Mouse (Mus musculus) adrenal gland, adult 2 months (tissue): ENCODE data around the gene Trpm2. TPM values are rescaled to one million over a fixed set of nuclear protein-coding genes. Genes with fewer than 3 reads are reported as not detected.

Experiments used
- polyA plus RNA-seq: library from polyadenylated mRNA; depleted of rRNA; stranded (reverse); fragments of >200 nt; gene quantifications from 2 replicates; pipeline ENCODE4 v1.2.3, GENCODE M21; 2012; rRNA removed
- total RNA-seq, 2 experiments: library from RNA; stranded (reverse); gene quantifications; 2 replicates each; pipeline ENCODE4 v1.2.3; 2021

Trpm2 gene
- total and polyA plus RNA-seq, 3 experiments = 2.6 to 3.2 (median 3.0) TPM

Other genes with a start within 250 kb of the Trpm2 start
- not detected for gene Krtap12-1, start 250.0 kb downstream of the Trpm2 start, total RNA-seq
- not detected in 2 replicates for gene Krtap12-1, start 250.0 kb downstream of the Trpm2 start, polyA plus RNA-seq
- gene Gm10100, start 244.1 kb downstream of the Trpm2 start, total RNA-seq = not detected
- gene Gm10100, start 244.1 kb downstream of the Trpm2 start, polyA plus RNA-seq = not detected in 2 replicates
- not detected for gene Gm18596, start 227.9 kb downstream of the Trpm2 start, total RNA-seq
- not detected in 2 replicates for gene Gm18596, start 227.9 kb downstream of the Trpm2 start, polyA plus RNA-seq
- gene Gm9736, start 219.2 kb downstream of the Trpm2 start, total RNA-seq = not detected
- gene Gm9736, start 219.2 kb downstream of the Trpm2 start, polyA plus RNA-seq = not detected in 2 replicates
- not detected for gene Gm3233, start 210.9 kb downstream of the Trpm2 start, total RNA-seq
- not detected in 2 replicates for gene Gm3233, start 210.9 kb downstream of the Trpm2 start, polyA plus RNA-seq
- not detected for gene Gm3238, start 199.2 kb downstream of the Trpm2 start, total RNA-seq
- not detected in 2 replicates for gene Gm3238, start 199.2 kb downstream of the Trpm2 start, polyA plus RNA-seq
- not detected for gene Gm7138, start 193.6 kb downstream of the Trpm2 start, total RNA-seq
- not detected in 2 replicates for gene Gm7138, start 193.6 kb downstream of the Trpm2 start, polyA plus RNA-seq
- gene Gm3250, start 188.0 kb downstream of the Trpm2 start, total RNA-seq = not detected
- gene Gm3250, start 188.0 kb downstream of the Trpm2 start, polyA plus RNA-seq = not detected in 2 replicates
- not detected for gene Gm7137, start 182.4 kb downstream of the Trpm2 start, total RNA-seq
- gene Gm7137, start 182.4 kb downstream of the Trpm2 start, polyA plus RNA-seq = not detected in 2 replicates
- gene Gm9639, start 175.5 kb downstream of the Trpm2 start, total RNA-seq = not detected
- gene Gm9639, start 175.5 kb downstream of the Trpm2 start, polyA plus RNA-seq = not detected in 2 replicates
- not detected for gene Gm19668, start 171.4 kb downstream of the Trpm2 start, total RNA-seq
- not detected in 2 replicates for gene Gm19668, start 171.4 kb downstream of the Trpm2 start, polyA plus RNA-seq
- gene Gm9507, start 158.7 kb downstream of the Trpm2 start, total RNA-seq = not detected
- 0.31 TPM in 1 of 2 replicates, not detected in the other for gene Gm9507, start 158.7 kb downstream of the Trpm2 start, polyA plus RNA-seq
- gene Gm2696, start 155.9 kb downstream of the Trpm2 start, total RNA-seq = not detected
- not detected in 2 replicates for gene Gm2696, start 155.9 kb downstream of the Trpm2 start, polyA plus RNA-seq
- not detected for gene Krtap10-4, start 143.5 kb downstream of the Trpm2 start, total RNA-seq
- gene Krtap10-4, start 143.5 kb downstream of the Trpm2 start, polyA plus RNA-seq = not detected in 2 replicates
- not detected for gene Krtap10-10, start 134.6 kb downstream of the Trpm2 start, total RNA-seq
- not detected in 2 replicates for gene Krtap10-10, start 134.6 kb downstream of the Trpm2 start, polyA plus RNA-seq
- not detected for gene Gm36176, start 123.8 kb downstream of the Trpm2 start, total RNA-seq
- not detected in 2 replicates for gene Gm36176, start 123.8 kb downstream of the Trpm2 start, polyA plus RNA-seq
- not detected for gene Gm10318, start 117.7 kb downstream of the Trpm2 start, total RNA-seq
- not detected in 2 replicates for gene Gm10318, start 117.7 kb downstream of the Trpm2 start, polyA plus RNA-seq
- gene Gm3285, start 108.6 kb downstream of the Trpm2 start, total RNA-seq = not detected
- not detected in 2 replicates for gene Gm3285, start 108.6 kb downstream of the Trpm2 start, polyA plus RNA-seq
- gene Lrrc3, start 68.0 kb downstream of the Trpm2 start, total RNA-seq = 1 to 10 TPM; 5.2 to 8.1 TPM
- gene Lrrc3, start 68.0 kb downstream of the Trpm2 start, polyA plus RNA-seq = 4.1 and 6.3 TPM in 2 replicates
- 10 to 100 TPM; 19.7 to 23.7 TPM for gene 1810043G02Rik, start 8.0 kb upstream of the Trpm2 start, total RNA-seq
- 92.1 and 111 TPM in 2 replicates for gene 1810043G02Rik, start 8.0 kb upstream of the Trpm2 start, polyA plus RNA-seq
- gene Pfkl, start 39.5 kb upstream of the Trpm2 start, total RNA-seq = 100 to 1,000 TPM; 128 to 145 TPM
- 122 and 138 TPM in 2 replicates for gene Pfkl, start 39.5 kb upstream of the Trpm2 start, polyA plus RNA-seq
- gene Dnmt3l, start 71.4 kb upstream of the Trpm2 start, total RNA-seq = 10 to 100 TPM; 23.2 to 29.5 TPM
- 14.6 and 15.5 TPM in 2 replicates for gene Dnmt3l, start 71.4 kb upstream of the Trpm2 start, polyA plus RNA-seq
- not detected for gene Aire, start 73.0 kb upstream of the Trpm2 start, total RNA-seq
- gene Aire, start 73.0 kb upstream of the Trpm2 start, polyA plus RNA-seq = 0.08 TPM in 1 of 2 replicates, not detected in the other
- gene Icosl, start 98.7 kb upstream of the Trpm2 start, total RNA-seq = 10 to 100 TPM; 14.9 to 16.4 TPM
- 22.8 and 32.0 TPM in 2 replicates for gene Icosl, start 98.7 kb upstream of the Trpm2 start, polyA plus RNA-seq
- 100 to 1,000 TPM; 266 to 267 TPM for gene D10Jhu81e, start 199.2 kb upstream of the Trpm2 start, total RNA-seq
- 741 and 784 TPM in 2 replicates for gene D10Jhu81e, start 199.2 kb upstream of the Trpm2 start, polyA plus RNA-seq
- 10 to 100 TPM; 14.0 to 17.4 TPM for gene Pwp2, start 214.6 kb upstream of the Trpm2 start, total RNA-seq
- 7.6 and 10.7 TPM in 2 replicates for gene Pwp2, start 214.6 kb upstream of the Trpm2 start, polyA plus RNA-seq